Mouse (Mus musculus) hindbrain, embryonic 12.5 days (tissue): ENCODE results near the gene Pskh1. TPM values are rescaled to one million over a fixed set of nuclear protein-coding genes. Genes with fewer than 3 reads are reported as not detected.

Experiments used
- ATAC-seq: fragments of 200-750 bp; cut with Nextera tagmentation; 2 replicates; pipeline ENCODE4 v1.8.0; 2017; ENCODE audit warnings: moderate TSS enrichment; ENCODE audit not compliant: low FRiP score
- H3K27ac ChIP-seq: fragments of 300-500 bp; sonication (generic); 2 replicates; pipeline ENCODE4 v1.5.1; 2016; ENCODE audit warnings: mild to moderate bottlenecking
- H3K27me3 ChIP-seq: fragments of 300-500 bp; sonication (generic); 2 replicates; pipeline ENCODE4 v1.6.1; 2016; ENCODE audit warnings: mild to moderate bottlenecking
- H3K36me3 ChIP-seq: fragments of 300-500 bp; sonication (generic); 2 replicates; pipeline ENCODE4 v1.6.1; 2016; ENCODE audit warnings: mild to moderate bottlenecking
- H3K4me1 ChIP-seq: fragments of 300-500 bp; sonication (generic); 2 replicates; pipeline ENCODE4 v1.6.1; 2016
- H3K4me2 ChIP-seq: fragments of 300-500 bp; sonication (generic); replicated peaks from 2 replicates; pipeline ENCODE4 v1.6.1; 2016; ENCODE audit warnings: mild to moderate bottlenecking
- H3K4me3 ChIP-seq: fragments of 300-500 bp; sonication (generic); 2 replicates; pipeline ENCODE4 v1.5.1; 2016; ENCODE audit warnings: mild to moderate bottlenecking
- H3K9ac ChIP-seq: fragments of 300-500 bp; sonication (generic); 2 replicates; pipeline ENCODE4 v1.6.1; 2016; ENCODE audit warnings: mild to moderate bottlenecking, moderate library complexity
- H3K9me3 ChIP-seq: fragments of 300-500 bp; sonication (generic); replicated peaks from 2 replicates; pipeline ENCODE4 v1.6.1; 2016; ENCODE audit warnings: mild to moderate bottlenecking
- WGBS: fragments of 180-500 bp; shearing (Covaris S2); methylation state at CpG from one replicate; pipeline ENCODE4 v1.1.7; 2016; 5-methylcytosine and 5-hydroxymethylcytosine counted together
- polyA plus RNA-seq: library from polyadenylated mRNA; unstranded; fragments of >200 nt; fragmentation: Nextera tagmentation; extraction: Ambion mirVana; gene quantifications from 2 replicates; pipeline ENCODE4 v1.2.1, GENCODE M21; 2016

Pskh1 gene
- polyA plus RNA-seq = 22.4 and 28.7 TPM in 2 replicates

DNA sequence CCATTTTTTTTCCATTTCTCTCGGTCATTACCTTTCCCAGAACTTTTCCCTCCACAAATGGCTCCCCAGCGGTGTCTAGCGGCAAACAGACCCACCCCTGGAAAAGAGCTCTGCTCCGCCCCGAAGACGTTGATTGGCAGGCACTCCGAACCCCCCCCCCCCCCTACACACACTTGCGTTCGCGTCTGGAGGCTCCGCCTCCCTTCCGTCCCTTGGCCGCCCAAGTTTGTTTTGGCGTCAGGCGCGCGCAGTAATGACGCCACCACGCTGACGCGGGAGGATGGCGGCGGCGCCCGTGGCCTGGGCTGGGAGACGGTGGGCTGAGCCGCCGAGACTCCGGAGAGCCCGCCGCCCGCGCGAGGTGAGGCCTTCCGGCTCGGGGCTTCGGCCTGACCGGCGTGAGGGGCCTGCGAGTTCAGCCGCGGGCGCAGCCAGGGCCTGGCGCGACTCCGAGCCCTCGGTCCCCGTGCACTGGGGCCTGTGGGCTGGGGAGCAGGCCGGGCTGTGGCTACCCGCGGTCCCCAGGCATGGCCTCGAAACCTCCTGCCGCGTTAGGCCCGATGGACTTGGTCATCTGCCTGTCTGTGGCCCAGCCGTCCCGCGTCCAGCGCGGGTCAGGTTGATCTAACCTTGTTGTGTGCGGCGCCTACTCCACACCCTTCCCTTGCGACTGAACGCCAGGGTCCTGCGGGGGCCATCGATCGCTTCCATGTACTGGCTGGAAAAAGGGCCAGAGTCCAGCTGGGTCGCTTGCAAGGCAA lies at the start of gene Pskh1:
Gene Pskh1, plus strand, starts transcription at position 262 of the 761 bp plus-strand sequence.
- H3K4me2 ChIP-seq = peak within 1 kb of the TSS; percentile 86
- H3K4me1 ChIP-seq = peaks cover 7% of the 10 kb centered on the region
- peak within 1 kb of the TSS; percentile 99 for H3K9ac ChIP-seq
- no peaks in the 10 kb centered on the region for H3K9me3 ChIP-seq
- ATAC-seq = peak; percentile 95
- 1% methylated on average over 68 of the region's 68 CpGs for WGBS
- peak within 1 kb of the TSS; percentile 89 for H3K27ac ChIP-seq
- peak within 1 kb of the TSS; percentile 97 for H3K4me3 ChIP-seq
- H3K36me3 ChIP-seq = no peaks in the 10 kb centered on the region
- H3K27me3 ChIP-seq = no peaks in the 10 kb centered on the region

DNA sequence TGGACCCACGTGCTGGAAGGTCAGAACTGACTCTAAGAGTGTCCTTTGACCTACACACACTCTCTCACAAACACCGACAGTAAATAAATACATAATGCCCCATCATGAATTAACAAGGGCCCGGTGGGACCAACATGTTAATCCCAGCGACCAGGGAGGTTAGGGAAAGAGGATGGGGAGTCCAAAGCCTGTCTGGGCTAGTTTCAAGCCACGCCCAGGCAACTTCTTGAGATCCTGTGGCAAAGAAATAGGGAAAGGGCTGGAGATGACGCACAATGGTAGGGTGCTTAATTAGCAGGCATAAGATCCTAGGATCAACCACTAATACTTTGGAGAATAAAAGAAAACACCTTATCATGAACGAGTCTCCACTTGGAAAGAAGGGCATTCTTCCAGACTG lies 49.6 kb upstream of the Pskh1 start:
- ATAC-seq = no peak
- H3K27ac ChIP-seq = no peak overlapping the region
- no peak overlapping the region for H3K9ac ChIP-seq
- H3K9me3 ChIP-seq = no peaks in the 10 kb centered on the region
- peaks cover 41% of the 10 kb centered on the region for H3K36me3 ChIP-seq
- H3K4me1 ChIP-seq = peaks cover 10% of the 10 kb centered on the region
- 82% methylated on average over 7 of the region's 7 CpGs for WGBS
- peak overlapping the region; percentile 13 for H3K4me3 ChIP-seq
- peak overlapping the region; percentile 84 for H3K4me2 ChIP-seq
- no peaks in the 10 kb centered on the region for H3K27me3 ChIP-seq

DNA sequence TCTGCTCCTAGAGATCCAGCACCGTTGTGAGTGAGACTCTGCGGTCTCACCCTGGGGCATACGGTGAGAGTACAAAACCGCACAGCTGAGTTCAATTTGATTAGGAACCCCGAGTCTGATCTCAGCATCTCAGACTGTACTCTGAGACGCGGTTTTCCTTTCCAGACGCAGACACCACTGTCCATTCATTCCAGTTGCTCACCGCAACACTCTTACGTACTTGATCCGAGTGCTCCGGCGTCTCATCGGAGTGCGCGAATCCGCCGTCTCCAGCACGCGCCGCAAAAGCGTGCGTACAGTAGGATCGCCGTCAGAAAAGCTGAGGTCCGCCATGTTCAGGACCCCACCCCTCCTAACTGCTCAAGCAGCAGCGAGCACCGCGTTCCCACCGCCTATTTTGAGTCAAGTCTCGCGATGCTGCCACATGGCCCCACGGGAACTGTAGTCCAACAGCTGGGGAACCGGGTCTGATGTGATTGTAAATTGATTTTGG lies 48.5 kb upstream of the Pskh1 start:
- peak overlapping the region; percentile 77 for H3K4me3 ChIP-seq
- no peaks in the 10 kb centered on the region for H3K9me3 ChIP-seq
- peaks cover 30% of the 10 kb centered on the region for H3K36me3 ChIP-seq
- peaks cover 17% of the 10 kb centered on the region for H3K4me1 ChIP-seq
- ATAC-seq = peak; percentile 79
- no peaks in the 10 kb centered on the region for H3K27me3 ChIP-seq
- peak overlapping the region; percentile 84 for H3K4me2 ChIP-seq
- peak overlapping the region; percentile 77 for H3K27ac ChIP-seq
- under 1% methylated on average over 34 of the region's 34 CpGs for WGBS
- H3K9ac ChIP-seq = peak overlapping the region; percentile 87

DNA sequence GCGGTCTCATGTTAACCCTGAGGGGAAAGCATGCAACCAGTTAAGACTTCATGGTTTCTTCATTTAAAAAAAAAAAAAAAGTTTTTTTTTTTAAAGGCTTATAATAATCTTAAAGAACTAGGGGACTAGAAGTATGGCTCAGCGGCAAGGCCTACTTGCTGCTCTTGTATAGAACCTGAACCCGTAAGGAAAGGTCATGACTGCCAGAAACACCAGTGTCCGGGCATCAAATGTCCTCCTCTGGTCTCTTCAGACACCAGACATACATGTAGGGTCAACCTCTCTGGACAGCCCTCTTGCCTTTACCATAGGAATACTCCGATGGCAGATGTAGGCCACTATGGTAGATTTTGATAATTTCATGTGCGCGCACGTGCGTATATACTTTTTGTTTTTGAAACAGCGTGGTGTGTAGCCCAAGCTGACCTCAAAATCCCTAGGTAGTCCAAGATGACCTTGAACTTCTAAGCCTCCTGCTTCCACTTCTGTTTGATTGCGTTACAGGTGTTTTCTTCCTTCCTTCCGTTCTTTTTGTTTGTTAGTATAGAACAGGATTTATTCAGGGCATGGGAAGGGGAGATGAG lies 48.0 kb upstream of the Pskh1 start:
- Histone ChIP-seq H3K9me3 (no peaks in the 10 kb centered on the region), H3K36me3 (peaks cover 24% of the 10 kb centered on the region), H3K4me3 (peak overlapping the region; percentile 77; the same call in 1 of the 2 replicates), H3K27me3 (no peaks in the 10 kb centered on the region), H3K27ac (no peak overlapping the region), H3K9ac (no peak overlapping the region), H3K4me1 (peaks cover 22% of the 10 kb centered on the region), H3K4me2 (no peak overlapping the region)
- peak; percentile 0; the same call in 1 of the 2 replicates for ATAC-seq
- WGBS = 81% methylated on average over 12 of the region's 12 CpGs

DNA sequence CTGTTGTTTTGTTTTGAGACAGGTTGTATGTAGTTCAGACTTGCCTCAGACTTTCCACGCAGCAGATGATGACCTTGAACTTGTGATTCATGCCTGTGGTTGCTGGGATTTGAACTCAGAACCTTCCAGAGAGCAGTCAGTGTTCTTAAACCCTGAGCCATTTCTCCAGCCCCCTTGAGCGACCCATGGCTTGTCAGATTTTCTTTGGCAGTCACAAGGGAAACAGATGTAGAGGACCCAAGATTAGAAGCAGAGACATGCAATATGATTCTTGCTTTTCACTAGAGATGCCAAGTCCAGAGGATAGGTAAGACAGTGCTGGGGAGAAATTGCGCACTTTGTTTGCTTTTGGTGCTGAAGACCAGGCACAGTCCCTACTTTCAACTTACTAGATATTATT lies 47.1 kb upstream of the Pskh1 start, which contains the start of gene Cenpt:
Gene Cenpt, minus strand, starts transcription at position 101 of the 400 bp plus-strand sequence.
- WGBS = 90% methylated on average over 3 of the region's 3 CpGs
- H3K27ac ChIP-seq = no peak within 1 kb of the TSS
- H3K9ac ChIP-seq = no peak within 1 kb of the TSS
- no peak for ATAC-seq
- no peaks in the 10 kb centered on the region for H3K27me3 ChIP-seq
- H3K4me1 ChIP-seq = peaks cover 29% of the 10 kb centered on the region
- H3K9me3 ChIP-seq = no peaks in the 10 kb centered on the region
- no peak within 1 kb of the TSS for H3K4me2 ChIP-seq
- H3K4me3 ChIP-seq = no peak within 1 kb of the TSS
- H3K36me3 ChIP-seq = peaks cover 15% of the 10 kb centered on the region

DNA sequence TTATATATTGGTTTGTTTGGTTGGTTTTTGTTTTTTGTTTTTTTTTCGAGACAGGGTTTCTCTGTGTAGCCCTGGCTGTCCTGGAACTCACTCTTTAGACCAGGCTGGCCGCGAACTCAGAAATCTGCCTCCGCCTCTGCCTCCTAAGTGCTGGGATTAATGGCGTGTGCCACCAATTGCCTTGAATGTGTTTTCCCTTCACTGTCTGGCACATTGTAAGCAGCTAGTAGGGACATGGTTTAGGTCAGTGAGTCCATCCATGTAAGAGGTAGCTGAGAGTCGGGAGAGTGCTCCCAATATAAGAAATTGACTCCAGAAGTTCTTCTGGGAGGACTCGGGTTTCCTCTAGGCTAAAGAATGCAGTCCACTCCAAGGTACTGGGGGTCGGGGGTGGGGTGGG lies 45.9 kb upstream of the Pskh1 start:
- no peaks in the 10 kb centered on the region for H3K9me3 ChIP-seq
- WGBS = 27% methylated on average over 8 of the region's 8 CpGs
- peaks cover 31% of the 10 kb centered on the region for H3K4me1 ChIP-seq
- H3K36me3 ChIP-seq = peaks cover 4% of the 10 kb centered on the region
- H3K4me3 ChIP-seq = peak overlapping the region; percentile 65
- H3K27ac ChIP-seq = peak overlapping the region; percentile 81; the same call in 1 of the 2 replicates
- peak overlapping the region; percentile 84 for H3K4me2 ChIP-seq
- no peak for ATAC-seq
- peak overlapping the region; percentile 70; the same call in 1 of the 2 replicates for H3K9ac ChIP-seq
- H3K27me3 ChIP-seq = no peaks in the 10 kb centered on the region

DNA sequence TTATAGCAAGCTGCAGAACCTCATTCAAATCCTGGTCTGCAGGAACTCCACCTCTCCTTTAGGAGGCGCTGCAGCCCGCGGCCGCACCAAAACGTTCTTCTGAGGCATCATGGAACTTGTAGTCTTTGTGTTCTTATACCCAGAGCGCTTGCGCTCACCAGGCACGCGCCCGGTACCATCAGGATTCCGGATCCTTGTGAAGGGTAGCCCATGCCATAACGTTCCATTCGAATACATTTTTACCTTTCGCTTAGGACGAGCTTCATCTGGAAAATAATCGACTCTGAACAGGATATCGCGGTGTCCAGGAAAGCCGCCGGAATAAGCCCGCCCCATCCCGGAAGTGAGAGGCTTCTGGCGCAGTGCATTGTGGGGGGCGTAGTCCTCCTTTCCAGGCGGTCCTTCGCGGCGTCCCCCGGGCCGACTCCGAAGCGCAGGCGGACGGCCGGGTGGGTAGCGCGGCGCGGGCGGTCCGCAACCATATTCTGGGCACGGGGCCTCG lies 45.5 kb upstream of the Pskh1 start, which contains the start of gene Thap11:
Gene Thap11, plus strand, starts transcription at position 418 of the 502 bp plus-strand sequence.
- H3K36me3 ChIP-seq = no peaks in the 10 kb centered on the region
- peak within 1 kb of the TSS; percentile 81 for H3K27ac ChIP-seq
- H3K9ac ChIP-seq = peak within 1 kb of the TSS; percentile 70
- H3K27me3 ChIP-seq = no peaks in the 10 kb centered on the region
- ATAC-seq = peak; percentile 91
- H3K4me1 ChIP-seq = peaks cover 35% of the 10 kb centered on the region
- under 1% methylated on average over 43 of the region's 43 CpGs for WGBS
- no peaks in the 10 kb centered on the region for H3K9me3 ChIP-seq
- H3K4me2 ChIP-seq = peak within 1 kb of the TSS; percentile 84
- peak within 1 kb of the TSS; percentile 65 for H3K4me3 ChIP-seq

DNA sequence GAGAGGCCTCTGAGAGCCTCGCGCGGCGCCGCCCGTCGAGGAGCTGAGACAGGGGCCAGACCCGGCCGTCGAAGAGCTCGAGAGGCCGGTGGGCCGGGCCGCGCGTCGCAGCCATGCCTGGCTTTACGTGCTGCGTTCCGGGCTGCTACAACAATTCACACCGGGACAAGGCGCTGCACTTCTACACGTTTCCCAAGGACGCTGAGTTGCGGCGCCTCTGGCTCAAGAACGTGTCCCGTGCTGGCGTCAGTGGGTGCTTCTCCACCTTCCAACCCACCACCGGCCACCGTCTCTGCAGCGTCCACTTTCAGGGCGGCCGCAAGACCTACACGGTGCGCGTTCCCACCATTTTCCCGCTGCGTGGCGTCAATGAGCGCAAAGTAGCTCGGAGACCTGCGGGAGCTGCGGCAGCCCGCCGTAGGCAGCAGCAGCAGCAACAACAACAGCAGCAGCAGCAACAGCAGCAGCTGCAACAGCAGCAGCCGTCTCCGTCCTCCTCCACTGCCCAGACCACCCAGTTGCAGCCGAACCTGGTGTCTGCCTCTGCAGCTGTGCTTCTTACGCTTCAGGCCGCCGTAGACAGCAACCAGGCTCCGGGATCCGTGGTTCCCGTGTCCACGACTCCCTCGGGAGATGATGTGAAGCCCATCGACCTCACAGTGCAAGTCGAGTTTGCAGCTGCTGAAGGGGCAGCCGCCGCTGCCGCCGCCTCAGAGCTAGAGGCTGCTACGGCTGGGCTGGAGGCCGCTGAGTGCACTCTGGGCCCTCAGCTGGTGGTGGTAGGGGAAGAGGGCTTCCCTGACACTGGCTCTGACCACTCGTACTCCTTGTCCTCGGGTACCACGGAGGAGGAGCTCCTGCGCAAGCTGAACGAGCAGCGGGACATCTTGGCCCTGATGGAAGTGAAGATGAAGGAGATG lies 44.7 kb upstream of the Pskh1 start:
- Histone ChIP-seq H3K36me3 (no peaks in the 10 kb centered on the region), H3K4me2 (peak overlapping the region; percentile 84), H3K27ac (peak overlapping the region; percentile 81), H3K4me3 (peak overlapping the region; percentile 65), H3K9ac (peak overlapping the region; percentile 70), H3K27me3 (no peaks in the 10 kb centered on the region), H3K9me3 (no peaks in the 10 kb centered on the region), H3K4me1 (peaks cover 35% of the 10 kb centered on the region)
- WGBS = under 1% methylated on average over 71 of the region's 71 CpGs
- peak; percentile 20 for ATAC-seq

DNA sequence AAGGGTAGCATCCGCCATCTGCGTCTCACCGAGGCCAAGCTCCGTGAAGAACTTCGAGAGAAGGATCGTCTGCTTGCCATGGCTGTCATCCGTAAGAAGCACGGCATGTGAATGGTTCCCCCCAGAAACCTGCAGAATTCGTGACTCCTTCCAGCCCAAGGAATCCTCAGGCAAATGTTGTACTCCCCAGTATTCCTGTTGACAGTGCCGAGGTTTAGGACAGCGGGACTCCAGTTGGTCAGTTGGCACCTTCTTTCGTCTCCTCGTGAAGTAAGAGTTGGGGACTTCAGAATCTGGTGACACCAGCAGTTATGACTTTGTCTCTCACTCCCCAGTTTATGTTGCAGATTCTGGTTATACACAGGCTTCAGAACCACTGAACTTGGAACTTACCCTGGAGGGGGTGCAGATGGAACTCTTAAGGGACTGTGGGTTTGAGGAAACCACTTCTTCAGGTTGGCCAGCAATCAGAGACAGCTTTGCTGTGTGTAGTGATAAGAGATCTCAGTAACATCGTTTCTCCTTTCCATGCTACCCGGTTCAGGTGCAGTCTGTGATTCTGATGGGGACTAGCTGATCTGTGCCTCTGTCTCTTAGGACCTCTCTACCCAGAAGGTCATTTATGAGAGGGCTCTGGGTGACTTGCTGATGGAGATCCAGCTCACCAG lies 43.9 kb upstream of the Pskh1 start:
- H3K9ac ChIP-seq = peak overlapping the region; percentile 70
- ATAC-seq = no peak
- no peaks in the 10 kb centered on the region for H3K9me3 ChIP-seq
- H3K27ac ChIP-seq = peak overlapping the region; percentile 81; the same call in 1 of the 2 replicates
- H3K4me2 ChIP-seq = peak overlapping the region; percentile 84
- WGBS = 24% methylated on average over 15 of the region's 15 CpGs
- peaks cover 31% of the 10 kb centered on the region for H3K4me1 ChIP-seq
- peak overlapping the region; percentile 65 for H3K4me3 ChIP-seq
- H3K36me3 ChIP-seq = no peaks in the 10 kb centered on the region
- H3K27me3 ChIP-seq = no peaks in the 10 kb centered on the region

DNA sequence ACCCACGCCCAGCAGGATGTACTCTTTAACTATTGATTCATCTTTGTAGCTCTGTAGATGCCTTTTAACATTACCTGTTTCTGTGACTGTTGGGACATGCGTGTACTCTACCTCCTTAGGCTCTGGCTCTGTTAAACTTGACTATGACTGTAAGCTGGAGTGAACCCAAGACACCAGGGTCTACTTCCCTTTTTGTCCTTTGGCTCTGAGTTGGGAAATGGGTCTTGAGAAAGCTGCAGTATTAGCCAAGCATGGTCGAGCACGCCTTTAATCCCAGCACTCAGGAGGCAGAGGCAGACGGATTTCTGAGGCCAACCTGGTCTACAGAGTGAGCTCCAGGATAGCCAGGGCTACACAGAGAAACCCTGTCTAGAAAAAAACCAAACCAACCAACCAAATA lies 41.7 kb upstream of the Pskh1 start:
- Histone ChIP-seq H3K27me3 (no peaks in the 10 kb centered on the region), H3K27ac (no peak overlapping the region), H3K4me2 (no peak overlapping the region), H3K9me3 (no peaks in the 10 kb centered on the region), H3K9ac (no peak overlapping the region), H3K4me3 (no peak overlapping the region), H3K4me1 (peaks cover 47% of the 10 kb centered on the region), H3K36me3 (no peaks in the 10 kb centered on the region)
- 92% methylated on average over 5 of the region's 5 CpGs for WGBS
- no peak for ATAC-seq

DNA sequence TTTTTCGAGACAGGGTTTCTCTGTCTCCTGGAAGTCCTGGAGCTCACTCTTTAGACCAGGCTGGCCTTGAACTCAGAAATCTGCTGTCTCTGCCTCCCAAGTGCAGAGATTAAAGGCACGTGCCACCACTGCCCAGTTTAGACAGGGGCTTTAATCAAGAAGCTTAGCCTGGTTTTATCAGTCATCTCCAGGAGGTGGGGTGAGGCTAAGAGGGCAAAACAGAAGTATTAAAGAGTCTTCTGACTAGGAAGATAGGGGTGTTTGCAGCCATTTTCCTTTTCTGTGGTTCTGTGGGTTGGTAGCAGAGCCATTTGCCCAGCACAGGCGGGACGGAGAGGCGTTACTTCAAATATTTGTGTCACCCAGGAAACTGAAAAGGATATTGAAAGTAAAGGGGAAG lies 40.9 kb upstream of the Pskh1 start:
- ATAC-seq = no peak
- 79% methylated on average over 5 of the region's 5 CpGs for WGBS
- no peaks in the 10 kb centered on the region for H3K9me3 ChIP-seq
- H3K4me3 ChIP-seq = no peak overlapping the region
- peaks cover 51% of the 10 kb centered on the region for H3K4me1 ChIP-seq
- peak overlapping the region; percentile 56; the same call in 1 of the 2 replicates for H3K4me2 ChIP-seq
- H3K9ac ChIP-seq = 0 out of 2 replicates have a peak overlapping the region, but pooled peaks have one; percentile 59
- H3K27ac ChIP-seq = peak overlapping the region; percentile 93; the same call in 1 of the 2 replicates
- no peaks in the 10 kb centered on the region for H3K36me3 ChIP-seq
- H3K27me3 ChIP-seq = no peaks in the 10 kb centered on the region
